Mouse (Mus musculus): Measurements from ENCODE around the gene Gphn.

Gphn gene

GRCm38 (mm10) chr12:78717783-78718182 is 491.6 kb downstream of the Gphn start:
- DNase-seq (ENCODE audit: low read depth) = no peak

- no peak for DNase-seq (ENCODE audit: low read depth)
Observed at GRCm38 (mm10) chr12:78727723-78728122, 501.5 kb downstream of the Gphn start.

All from c-Kit-positive CD71-positive TER-119-negative erythroid progenitor cells, embryonic 14.5 days (primary cell).